Mouse (Mus musculus) olfactory bulb, adult 2 months (tissue): ENCODE measurements around the gene Ddx28. TPM values are rescaled to one million over a fixed set of nuclear protein-coding genes. Genes with fewer than 3 reads are reported as not detected.
"Not testable (repeated sequence)": the region's sequence is repeated elsewhere in the genome, so short reads cannot be mapped to it uniquely, and the experiment has no call there.

ENCODE experiments used
- H3K27ac ChIP-seq: fragments of 200-500 bp; 2 replicates; pipeline ENCODE4 v1.5.1; 2012; ENCODE audit warnings: low read depth, low read length; ENCODE audit not compliant: insufficient read depth
- H3K4me1 ChIP-seq: fragments of 200-500 bp; 2 replicates; pipeline ENCODE4 v1.6.1; 2012; ENCODE audit warnings: low read length; ENCODE audit not compliant: control insufficient read depth, insufficient read depth
- H3K4me3 ChIP-seq: fragments of 200-500 bp; 2 replicates; pipeline ENCODE4 v1.5.1; 2012; ENCODE audit warnings: mild to moderate bottlenecking, low read depth, low read length, moderate library complexity; ENCODE audit not compliant: insufficient read depth
- CTCF ChIP-seq: fragments of 200-500 bp; IDR thresholded peaks from 2 replicates; pipeline ENCODE4 v1.5.1; 2012; ENCODE audit warnings: low read depth, mild to moderate bottlenecking, low read length, moderate library complexity; ENCODE audit not compliant: insufficient read depth
- POLR2A ChIP-seq: fragments of 200-500 bp; IDR thresholded peaks from 2 replicates; pipeline ENCODE4 v1.6.1; 2012; ENCODE audit warnings: mild to moderate bottlenecking, low read depth, low read length, moderate library complexity; ENCODE audit not compliant: insufficient read depth
- WGBS: fragments of 180-500 bp; shearing (Covaris S2); methylation state at CpG from one replicate; pipeline ENCODE4 v1.1.7; 2018; 5-methylcytosine and 5-hydroxymethylcytosine counted together
- polyA plus RNA-seq: library from polyadenylated mRNA; stranded (reverse); fragments of >200 nt; gene quantifications from 2 replicates; pipeline ENCODE4 v1.2.4, GENCODE M21; 2012; ENCODE audit warnings: low replicate concordance; ENCODE audit not compliant: missing spikeins, insufficient read depth, insufficient read length

Ddx28 gene
- polyA plus RNA-seq, 1 experiment = not detected

DNA sequence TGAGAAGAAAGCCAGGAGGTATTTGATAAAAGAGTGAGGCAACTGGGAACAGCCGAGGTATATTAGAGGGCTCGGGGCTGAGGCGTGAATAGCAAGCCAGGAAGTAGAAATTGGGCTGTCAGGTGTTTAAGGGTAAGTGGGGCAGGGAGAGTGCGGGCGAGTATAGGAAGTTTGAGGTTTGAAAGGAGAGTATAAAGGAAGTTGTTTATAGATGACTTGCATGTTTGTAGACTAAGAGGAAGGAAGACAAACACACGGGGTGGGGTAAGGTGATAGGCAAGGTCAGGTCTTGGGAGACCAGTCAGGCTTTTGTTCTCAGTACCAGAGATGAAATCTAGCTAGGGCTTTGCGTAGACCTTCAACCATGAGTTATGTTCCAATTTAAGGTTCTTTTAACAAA lies 5.4 kb upstream of the Ddx28 start:
- Histone ChIP-seq H3K27ac (no peak overlapping the region), H3K4me1 (no peaks in the 10 kb centered on the region), H3K4me3 (no peak overlapping the region)
- 95% methylated on average over 7 of the region's 7 CpGs for WGBS
- TF ChIP-seq CTCF (no peak), POLR2A (no peak)

DNA sequence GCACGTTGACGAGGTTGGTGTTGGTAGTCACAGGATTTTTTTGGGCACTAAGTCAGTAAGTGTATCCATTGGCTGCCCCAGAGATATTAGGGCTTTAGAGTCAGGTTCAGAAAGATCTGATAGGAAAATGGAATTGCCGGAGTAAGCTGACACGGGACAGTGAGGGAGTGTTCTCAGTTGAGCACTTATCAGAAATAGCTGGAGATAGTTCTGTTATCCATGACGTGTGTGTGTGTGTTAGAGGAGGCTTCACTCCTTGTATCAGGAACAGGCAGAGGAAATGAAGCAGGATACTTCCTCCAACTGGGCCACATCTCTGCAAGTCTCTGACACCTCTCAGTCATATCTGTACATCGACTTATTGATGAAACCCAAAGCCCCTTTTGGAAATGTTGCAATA lies 4.6 kb upstream of the Ddx28 start:
- Histone ChIP-seq H3K4me1 (no peaks in the 10 kb centered on the region), H3K4me3 (no peak overlapping the region), H3K27ac (no peak overlapping the region)
- no peak for TF ChIP-seq CTCF
- TF ChIP-seq POLR2A = no peak
- WGBS = 94% methylated on average over 6 of the region's 6 CpGs

- peaks cover 12% of the 10 kb centered on the region for H3K4me1 ChIP-seq
- H3K27ac ChIP-seq, H3K4me3 ChIP-seq: not testable (repeated sequence)
- 81% methylated on average over 8 of the region's 8 CpGs for WGBS
Observed at GRCm38 (mm10) chr8:106012203-106012602, 521 bp upstream of the Ddx28 start.

DNA sequence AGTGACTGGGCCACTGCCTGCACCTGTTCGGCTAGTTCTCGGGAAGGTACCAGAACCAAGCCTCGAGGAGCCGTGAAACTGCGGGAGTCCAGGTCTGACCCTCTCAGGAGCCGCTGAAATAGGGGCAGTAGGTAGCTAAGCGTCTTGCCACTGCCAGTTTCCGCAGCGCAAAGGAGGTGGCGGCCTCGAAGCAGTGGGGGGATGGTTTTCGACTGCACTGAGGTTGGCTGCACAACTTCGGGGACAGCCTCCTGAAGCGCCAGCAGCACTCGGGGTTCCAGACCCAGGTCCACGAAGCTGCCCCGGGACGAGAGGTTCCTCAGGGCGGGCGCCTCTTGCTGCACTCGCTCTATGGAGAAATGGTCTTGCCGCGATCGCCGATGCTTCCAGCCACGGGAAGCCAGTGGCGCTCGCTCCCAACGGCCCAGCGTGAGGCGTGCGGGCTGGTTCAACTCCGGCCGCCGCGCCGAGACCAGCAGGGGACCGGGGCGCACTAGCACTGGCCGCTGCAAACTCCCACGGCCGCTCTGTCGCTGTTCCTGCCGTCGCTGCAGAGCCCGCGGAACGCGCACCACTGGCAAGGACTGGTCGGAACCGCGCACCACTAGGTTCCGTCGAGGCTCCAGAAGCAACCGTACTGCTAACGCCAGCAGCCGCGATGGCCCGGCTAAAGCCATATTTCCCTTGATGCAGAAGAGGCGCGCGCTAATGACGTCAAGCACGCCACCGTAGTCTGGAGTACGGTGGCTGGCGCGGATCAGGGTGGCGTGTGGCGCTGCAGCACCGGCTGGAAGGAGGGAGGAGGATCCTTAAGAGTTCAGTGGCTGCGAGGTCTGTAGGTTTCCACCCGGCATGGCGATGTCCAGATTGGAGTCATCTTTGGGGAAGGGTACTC lies 687 bp downstream of the Ddx28 start:
- WGBS = 1% methylated on average over 74 of the region's 74 CpGs

DNA sequence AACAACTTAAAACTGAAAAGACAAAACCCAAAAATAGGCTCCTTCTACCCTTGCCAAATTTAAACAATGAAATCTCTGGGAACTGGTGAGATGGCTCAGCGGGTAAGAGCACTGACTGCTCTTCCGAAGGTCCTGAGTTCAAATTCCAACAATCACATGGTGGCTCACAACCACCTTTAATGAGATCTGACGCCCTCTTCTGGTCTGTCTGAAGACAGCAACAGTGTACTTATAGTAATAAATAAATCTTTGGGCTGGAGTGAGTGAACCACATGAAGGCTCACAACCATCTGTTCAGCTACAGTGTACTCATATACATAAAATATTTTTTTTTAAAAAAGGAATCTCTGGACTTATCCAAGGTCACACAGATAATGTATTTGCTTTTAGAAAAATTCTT lies 3.8 kb downstream of the Ddx28 start:
- peaks cover 12% of the 10 kb centered on the region for H3K4me1 ChIP-seq
- 68% methylated on average over 3 of the region's 3 CpGs for WGBS
- not testable (repeated sequence) for H3K4me3 ChIP-seq, H3K27ac ChIP-seq

More for the DNA sequence above, 687 bp downstream of the Ddx28 start:
- H3K4me3 ChIP-seq = peak overlapping the region; percentile 93
- H3K27ac ChIP-seq = peak overlapping the region; percentile 28; the same call in 1 of the 2 replicates
- peak; percentile 42; the same call in 1 of the 2 replicates for TF ChIP-seq POLR2A
- TF ChIP-seq CTCF = 0 out of 2 replicates have a peak, but pooled peaks have one; percentile 4
- peaks cover 12% of the 10 kb centered on the region for H3K4me1 ChIP-seq

DNA sequence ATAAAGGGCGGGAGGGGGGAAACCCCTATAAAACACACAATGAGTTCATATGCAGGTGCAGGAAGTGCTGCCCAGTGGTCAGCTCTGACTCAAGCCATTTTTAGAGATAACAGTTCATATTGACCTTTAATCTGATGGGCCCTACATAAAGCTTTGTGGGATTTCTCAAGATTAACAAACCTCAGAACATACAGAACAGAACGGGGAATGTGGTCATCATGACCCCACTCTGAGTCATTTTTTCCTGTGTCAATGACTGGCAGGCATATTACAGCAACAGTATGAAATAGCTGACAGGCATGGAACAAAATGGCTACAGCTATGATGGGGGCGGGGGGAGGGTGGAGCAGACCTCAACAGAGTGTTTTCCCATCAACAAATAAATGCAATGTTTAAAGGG lies 4.5 kb downstream of the Ddx28 start:
- Histone ChIP-seq H3K4me3 (no peak overlapping the region), H3K27ac (no peak overlapping the region), H3K4me1 (peaks cover 12% of the 10 kb centered on the region)
- no peak for TF ChIP-seq POLR2A
- no peak for TF ChIP-seq CTCF
- 76% methylated on average over 3 of the region's 3 CpGs for WGBS

DNA sequence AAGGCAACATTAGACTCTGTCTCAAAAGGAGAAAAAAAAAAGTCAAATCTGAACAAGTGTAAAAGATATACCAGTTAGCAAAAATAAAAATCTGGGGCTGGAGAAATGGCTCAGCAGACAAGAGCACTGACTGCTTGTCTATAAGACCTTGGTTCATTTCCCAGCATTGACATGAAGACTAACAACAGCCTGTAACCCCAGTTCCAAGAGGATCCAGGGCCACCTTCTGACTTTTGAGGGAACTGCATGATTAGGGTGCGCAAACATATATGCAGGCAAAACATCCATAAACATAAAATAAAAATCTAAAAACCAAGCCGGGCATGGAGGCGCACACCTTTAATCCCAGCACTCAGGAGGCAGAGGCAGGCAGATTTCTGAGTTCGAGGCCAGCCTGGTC lies 5.3 kb downstream of the Ddx28 start:
- 96% methylated on average over 4 of the region's 4 CpGs for WGBS
- Histone ChIP-seq H3K4me1 (peaks cover 12% of the 10 kb centered on the region), H3K4me3 (no peak overlapping the region), H3K27ac (no peak overlapping the region)
- TF ChIP-seq CTCF (no peak), POLR2A (no peak)

DNA sequence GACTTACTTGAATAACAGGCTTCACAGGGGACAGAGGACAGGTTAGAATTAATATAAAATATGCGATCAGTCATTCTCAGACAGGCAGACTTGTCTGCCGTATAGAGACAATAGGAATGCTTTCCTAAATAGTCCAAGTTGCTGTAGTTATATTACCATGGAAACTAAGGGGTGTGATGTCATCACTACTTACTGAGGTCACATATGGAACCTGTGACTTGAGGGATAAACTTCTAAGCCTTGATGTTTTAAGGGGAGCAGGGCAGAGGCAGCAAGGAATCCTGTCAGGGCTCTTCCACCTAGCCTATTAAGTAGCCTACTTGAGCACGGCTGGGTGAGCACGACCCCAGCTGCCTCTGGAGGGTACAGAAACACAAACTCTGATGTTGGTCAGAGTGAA lies 5.8 kb downstream of the Ddx28 start, which contains the start of gene Dpep2nb:
Dpep2nb (minus strand) TSS at position 101 of the 400 bp plus-strand sequence.
- Histone ChIP-seq H3K4me3 (no peak within 1 kb of the TSS), H3K4me1 (peaks cover 12% of the 10 kb centered on the region), H3K27ac (no peak within 1 kb of the TSS)
- TF ChIP-seq CTCF (no peak), POLR2A (no peak)
- WGBS = 73% methylated on average over 4 of the region's 4 CpGs

- 64% methylated on average over 8 of the region's 8 CpGs for WGBS
- no peak overlapping the region for H3K4me3 ChIP-seq
- peaks cover 1% of the 10 kb centered on the region for H3K4me1 ChIP-seq
- H3K27ac ChIP-seq = no peak overlapping the region
- no peak for TF ChIP-seq CTCF
- no peak for TF ChIP-seq POLR2A
Observed at GRCm38 (mm10) chr8:106004538-106005207, 7.0 kb downstream of the Ddx28 start.

- no peak for TF ChIP-seq POLR2A
- no peak for TF ChIP-seq CTCF
- Histone ChIP-seq H3K4me1 (no peaks in the 10 kb centered on the region), H3K4me3 (no peak overlapping the region), H3K27ac (no peak overlapping the region)
- 81% methylated on average over 4 of the region's 4 CpGs for WGBS
Observed at GRCm38 (mm10) chr8:106001908-106002307, 9.8 kb downstream of the Ddx28 start.
